Mouse (Mus musculus): ENCODE data around the gene Cdkal1.

The Cdkal1 gene

DNA sequence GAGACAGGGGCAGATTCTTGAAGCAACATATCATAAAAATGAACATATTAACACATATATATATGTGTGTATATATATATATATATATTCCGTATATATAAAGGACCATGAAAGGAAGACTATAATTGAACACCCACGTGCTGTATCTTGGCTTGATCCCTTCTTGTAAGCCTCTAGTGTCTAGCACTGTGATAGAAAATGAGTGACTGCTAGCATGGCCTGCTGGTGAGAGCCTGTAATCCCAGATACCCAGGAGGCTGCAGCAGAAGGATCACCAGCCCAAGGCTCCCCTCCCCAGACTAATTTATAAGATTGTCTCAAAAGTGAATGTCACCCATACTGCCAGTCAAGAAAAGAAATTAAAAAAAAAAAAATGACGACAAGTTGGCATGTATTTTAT, 158.2 kb downstream of the Cdkal1 start:
- no peak for DNase-seq

DNA sequence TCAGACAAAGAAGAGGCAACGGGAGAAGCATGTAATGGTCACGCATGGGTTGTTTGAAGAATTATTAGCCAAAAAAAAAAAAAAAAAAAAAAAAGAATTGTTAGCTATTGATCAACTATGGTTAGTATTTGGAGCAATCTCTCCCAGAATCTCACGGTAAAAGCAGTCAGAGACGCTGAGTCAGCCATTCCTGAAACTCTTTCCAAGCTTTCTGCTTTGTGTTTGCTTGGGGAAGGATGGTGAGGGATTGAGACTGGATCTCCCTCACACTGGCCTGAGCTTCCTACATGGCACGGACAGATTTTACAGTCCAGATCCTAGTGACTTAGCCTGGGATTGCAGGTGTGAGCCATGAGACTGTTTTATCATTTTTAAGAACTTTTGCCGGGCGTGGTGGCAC, 164.7 kb downstream of the Cdkal1 start:
- no peak for DNase-seq

DNA sequence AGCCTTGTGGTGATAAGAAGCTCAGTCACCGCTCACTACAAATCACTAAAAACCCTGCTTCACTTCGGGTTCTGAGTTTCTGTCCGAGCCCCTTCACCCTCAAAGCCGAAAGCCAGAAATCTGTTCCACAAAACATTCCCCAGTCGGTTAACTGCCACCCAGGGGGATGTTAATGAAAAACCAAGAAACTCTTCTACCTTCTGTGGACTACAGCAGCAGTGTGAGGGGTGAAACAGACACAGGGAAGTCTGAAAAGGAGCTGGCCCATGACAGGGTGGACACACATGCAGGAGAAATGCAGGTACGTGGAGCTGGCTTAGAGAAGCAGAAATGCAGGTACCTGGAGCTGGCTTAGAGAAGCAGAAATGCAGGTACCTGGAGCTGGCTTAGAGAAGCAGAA, 166.6 kb downstream of the Cdkal1 start:
- no peak for DNase-seq

DNA sequence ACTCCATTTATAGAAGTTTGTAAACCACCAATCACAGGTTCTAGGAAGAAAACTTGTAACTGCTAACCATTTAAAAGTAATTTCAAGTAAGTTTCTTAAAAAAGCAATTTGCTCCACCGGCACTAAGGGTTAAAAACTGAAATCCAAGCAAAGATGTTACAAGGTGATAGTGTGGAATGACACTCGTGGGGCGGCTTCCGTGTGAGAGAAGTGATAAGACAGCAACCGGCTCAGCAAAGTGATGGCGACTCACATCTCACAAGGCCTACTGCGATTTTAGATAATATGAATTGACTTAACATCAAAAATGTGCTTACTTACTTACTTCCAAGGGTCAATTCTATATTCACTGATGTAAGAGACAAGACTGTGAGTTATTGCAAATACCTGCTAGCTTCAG, 167.6 kb downstream of the Cdkal1 start:
- no peak for DNase-seq

DNA sequence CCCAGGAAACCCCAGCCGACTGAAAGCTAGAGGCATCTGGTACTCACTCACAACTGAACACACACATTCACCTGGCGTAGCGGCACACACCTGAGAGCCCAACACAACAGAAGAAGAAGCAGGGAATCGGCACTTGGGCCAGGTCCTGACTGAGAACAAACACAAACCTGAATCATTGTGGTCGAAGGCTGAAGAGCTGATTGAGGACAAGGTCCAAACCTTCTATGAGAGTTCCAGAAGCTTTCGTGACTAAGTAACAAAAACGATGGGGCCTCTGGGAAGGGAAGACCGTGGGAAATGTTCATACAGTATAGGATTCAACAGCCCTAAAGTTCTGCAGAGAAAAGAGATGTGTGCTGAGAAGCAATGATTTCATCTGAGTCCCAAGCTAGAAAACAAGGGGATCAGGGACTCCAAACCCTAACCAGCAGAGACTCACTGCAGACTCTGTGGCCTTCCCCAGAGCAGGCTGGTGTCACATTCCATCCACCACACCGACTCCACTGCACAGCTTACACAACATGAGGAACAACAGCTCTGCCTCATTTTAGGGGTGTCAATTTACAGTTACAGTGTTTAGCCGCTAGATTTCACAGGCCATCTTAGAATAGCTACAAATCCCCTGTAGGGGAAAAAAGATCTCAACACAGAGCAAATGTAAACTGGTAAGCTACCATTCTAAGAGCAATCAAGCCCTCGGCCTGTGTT, 175.8 kb downstream of the Cdkal1 start:
- DNase-seq: no peak

DNA sequence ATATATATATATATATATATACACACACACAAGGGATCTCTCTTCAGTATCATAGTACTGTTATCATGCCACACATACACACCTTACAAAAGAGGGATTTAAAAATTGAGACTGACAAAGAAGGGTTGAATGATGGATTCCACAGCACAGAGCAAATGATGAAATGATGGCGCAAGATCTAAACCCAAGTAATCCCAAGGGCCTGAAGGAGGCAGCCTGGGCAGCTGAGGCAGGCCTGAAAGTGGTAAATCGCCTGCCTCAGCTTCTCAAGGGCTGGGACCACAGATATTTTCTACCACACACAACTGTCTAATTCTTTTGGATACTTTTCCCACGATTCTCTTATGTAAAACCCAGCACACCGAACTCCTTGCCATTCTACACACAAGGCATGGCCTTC, 177.9 kb downstream of the Cdkal1 start:
- DNase-seq: no peak

DNA sequence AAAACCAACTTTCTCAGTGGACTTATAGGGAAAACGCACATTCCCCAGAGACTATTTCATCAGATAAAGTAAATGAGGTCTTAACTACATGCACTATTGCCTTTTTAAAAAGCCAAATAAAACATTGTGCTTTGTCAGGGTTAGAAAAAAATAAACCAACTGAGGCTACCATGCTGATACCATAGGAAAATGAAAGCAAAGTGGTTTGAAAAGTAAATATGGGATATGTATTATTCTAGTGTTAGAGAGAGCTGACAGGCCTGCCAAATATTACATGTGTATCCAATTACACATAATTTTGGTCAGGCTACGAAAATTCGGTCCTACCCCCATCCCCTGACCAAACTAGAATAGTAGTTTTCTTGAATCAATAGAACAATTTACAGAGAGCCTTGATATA, 184.8 kb downstream of the Cdkal1 start:
- no peak for DNase-seq

DNA sequence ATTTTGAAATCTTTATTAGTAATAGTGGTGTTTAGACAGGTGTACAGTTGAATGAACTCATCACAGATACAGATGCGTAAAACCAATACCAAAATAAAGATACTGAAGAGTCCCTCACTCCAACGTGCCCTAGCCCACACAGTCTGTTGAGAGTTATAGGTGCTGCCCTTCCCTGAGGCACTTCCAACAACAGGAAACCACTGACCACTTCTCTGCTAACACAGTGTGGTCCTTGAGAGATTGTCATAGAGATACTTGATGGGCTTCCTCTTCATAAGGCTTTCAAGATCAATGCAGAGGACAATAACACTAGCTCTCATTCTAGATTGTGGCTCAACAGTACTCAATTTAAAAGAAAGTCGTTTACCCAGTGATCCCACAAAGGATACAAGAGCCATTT, 191.6 kb downstream of the Cdkal1 start:
- no peak for DNase-seq

DNA sequence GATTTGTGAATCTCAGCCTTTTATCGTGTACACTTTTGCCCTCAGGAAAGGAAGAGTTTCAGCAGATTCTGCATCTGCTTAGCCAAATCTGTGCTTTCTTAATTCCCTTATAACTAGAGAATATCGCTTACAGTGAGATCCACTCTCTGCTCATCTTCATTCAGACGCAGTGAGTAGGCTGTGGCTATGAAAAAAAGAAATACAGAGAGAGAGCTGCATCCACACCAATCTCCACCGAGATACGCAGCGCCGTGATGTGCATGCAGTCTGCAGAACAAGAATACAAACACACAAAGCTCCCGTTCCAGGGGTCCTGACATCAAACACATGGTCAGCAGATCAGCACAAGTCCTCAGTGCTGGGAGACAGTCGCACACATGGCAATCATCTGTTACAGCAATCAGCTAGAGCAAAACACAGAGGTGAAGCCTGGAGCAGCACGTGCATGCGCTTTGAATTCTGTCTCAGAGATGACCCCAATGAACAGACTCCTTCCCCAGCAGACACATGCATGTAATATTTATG, 199.6 kb downstream of the Cdkal1 start:
- DNase-seq: peak; percentile 52

DNA sequence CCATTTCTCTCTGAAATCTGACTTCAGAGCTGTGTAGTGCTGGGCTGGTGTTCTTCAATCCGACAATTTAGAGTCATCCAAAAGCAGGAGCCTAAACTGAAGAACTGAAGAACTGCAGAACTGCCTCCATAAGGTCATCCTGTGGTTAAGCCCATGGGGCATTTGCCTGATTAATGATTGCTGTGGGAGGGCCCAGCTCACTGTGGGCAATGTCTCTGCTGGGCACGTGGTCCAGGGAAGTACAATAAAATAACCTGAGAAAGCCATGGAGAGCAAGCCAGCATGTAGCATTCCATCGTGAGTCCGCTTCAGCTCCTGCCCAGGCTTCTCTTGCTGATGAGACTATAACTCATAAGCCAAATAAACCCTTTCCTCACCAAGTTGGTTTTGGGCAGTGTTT, 202.1 kb downstream of the Cdkal1 start:
- DNase-seq: no peak

DNA sequence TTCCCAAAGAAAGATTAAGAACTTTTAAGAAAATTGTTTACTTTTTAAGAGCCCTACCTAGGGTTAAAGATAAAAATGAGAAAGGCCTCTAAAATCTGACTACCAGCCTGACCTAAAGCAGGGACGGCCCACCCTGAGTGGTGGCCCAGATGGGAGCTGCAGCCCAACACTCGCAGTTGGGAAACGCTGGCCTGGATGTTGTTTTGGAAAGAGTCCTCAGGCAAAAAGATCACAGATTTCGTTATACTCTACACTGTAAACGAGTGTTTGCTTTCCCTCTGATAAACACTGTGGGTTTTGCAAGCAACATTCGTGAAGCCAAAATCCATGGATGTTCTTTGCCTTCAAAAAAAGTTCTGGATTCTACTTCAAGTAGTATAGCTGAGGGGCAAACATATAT, 202.7 kb downstream of the Cdkal1 start:
- no peak for DNase-seq

DNA sequence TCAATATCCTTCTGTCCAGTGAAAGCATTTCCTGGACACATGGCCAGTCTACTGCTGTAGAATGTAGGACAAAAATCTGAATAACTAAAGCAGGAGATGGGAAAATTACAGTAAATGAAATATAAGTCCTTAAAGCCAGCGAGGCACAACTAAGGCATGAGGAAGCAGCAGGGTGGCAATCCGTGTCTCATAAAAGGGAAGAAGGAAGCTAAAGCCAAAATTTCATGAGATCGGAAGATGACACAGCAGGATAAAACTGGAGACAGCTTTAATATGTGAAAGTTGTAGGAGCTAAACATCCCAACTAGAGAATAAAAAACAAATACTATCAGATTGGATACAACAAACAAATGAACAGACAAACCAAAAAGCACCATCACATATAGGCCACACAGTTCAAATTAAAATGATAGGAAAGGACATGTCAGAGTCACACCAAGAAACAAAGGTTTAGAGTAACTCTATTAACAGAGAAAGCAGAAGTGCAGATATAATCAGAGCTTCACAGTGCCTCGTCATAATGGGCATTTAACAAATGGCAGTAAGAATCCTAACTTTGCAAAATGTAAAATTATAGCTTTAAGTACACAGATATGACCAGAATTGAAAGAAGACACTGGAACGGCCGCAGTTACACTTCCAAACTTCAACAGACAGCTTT, 204.8 kb downstream of the Cdkal1 start:
- no peak for DNase-seq

DNA sequence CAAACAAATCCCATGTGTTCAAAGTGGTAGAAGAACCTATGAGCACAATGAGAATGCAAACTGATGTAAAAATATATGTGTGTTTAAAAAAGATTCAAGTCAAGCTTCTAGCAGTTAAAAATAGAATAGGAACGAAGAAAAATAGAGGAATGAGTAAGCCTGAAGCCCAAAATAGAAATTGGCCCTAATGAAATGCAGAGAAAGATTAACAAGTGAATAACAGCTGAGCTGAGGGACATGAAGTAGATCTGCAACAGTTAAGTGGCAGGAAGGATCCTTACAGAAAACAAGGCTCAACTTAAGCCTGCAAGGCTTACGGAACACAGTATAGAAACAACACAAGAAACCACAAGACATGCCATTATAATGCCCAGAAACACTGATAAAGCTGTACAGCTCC, 205.9 kb downstream of the Cdkal1 start:
- no peak for DNase-seq

DNA sequence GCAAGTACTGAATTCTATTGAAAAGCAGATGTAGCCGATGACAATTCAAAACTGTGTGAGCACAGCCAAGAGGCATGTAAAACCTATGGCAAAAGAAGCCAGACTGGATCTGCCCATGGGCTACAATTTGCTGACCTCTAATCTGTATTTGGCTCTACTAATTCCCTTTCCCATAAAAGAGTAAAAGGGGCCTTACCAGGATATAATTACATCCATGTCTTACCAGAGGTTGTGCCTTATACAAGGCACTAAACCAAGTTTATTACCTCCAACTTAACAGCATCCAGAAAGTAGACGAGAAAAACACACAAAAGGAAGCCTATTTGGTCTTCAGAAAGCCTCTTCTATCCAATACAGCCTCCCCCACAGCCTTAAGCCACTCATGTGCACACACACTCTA, 213.2 kb downstream of the Cdkal1 start:
- no peak for DNase-seq

DNA sequence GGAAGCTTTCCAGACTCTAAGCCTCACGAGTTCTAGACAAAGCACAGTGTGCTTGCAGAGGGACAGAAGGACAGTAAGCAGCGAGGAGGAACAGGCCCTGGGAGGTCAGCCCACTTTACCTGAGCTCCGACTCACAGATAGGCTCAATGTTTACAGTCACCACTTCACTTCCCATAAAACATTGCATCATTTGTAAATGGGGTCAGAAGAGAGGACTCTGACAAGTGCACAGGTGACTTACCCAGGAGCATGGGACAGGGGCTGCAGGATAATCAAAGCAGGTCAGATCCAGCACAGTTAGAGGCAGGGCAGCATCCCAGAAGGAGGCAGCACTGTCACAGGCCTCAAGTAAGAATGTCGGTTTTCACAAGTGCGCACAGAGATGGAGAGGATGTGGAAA, 214.3 kb downstream of the Cdkal1 start:
- no peak for DNase-seq

DNA sequence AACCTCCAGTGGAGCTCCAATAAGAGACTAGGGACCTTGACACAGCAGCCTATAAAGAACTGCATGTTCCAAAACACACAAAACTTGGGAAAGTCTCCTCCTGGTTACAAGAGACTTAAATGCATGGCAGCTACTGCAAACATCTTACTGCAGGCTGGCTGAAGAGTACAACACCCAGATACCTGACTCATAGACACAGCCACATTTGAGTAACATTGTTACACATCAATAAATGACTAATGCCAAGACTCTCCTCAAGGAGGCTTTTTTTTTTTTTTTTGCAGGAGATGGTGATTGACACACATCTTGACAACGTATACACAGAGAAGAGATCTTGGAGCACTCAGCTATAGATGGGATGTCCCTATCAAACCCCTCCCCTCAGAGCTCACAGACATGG, 215.3 kb downstream of the Cdkal1 start:
- no peak for DNase-seq

DNA sequence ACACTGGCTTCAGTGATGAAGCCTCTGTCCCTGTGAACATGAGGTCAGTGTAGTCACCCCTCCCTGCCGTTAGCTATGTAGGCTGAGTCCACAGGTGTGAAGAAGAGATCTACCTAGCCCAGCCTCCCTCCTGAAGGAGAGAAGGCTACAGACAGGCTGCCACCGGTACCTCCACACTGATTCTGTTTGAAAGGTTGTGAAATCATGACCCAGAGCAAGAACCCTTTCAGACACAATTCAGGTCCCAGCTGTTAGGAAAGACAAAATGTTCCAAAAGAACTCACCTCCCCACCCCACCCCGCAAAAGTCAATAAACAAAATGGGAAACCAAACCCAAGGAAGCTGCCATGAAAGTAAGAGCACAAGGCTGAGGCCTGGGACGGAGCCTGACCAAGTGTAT, 217.2 kb downstream of the Cdkal1 start:
- DNase-seq: no peak

DNA sequence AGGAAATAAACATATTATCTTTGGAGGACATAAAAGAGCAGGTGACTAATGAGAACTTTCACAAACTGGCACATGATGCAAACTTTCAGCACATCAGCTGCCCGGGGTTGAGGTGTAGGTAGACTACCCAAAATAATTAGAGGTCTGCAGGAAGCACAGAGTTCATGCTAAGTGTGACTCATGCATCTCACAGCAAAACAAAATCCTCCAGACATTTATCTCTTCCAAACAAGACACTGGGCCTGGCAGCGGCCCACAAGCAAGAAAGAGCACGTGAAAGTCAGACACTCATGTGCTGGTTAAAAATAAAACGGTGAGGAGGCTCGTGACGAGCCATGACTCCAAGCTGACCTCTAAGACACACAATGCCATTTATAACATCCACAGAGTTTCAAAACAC, 217.7 kb downstream of the Cdkal1 start:
- DNase-seq: no peak

DNA sequence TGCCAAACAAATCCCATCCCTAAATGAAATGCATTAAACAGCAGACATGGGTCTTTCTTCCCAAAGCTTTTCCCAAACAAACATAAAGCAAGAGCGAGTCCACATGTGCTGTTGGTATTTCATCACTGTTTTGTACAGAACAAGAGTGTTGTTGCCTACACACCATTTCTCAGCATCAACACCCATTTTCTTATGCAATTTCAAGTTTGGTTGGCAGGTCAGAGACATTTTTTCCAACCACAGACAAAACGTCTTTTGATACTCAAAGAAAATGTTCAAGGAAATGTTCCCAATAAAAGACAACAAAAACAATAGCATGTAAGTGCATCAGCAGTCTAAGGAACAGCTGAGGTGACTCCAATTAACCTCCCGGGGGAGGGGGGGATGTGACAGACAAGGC, 219.9 kb downstream of the Cdkal1 start:
- DNase-seq: no peak

DNA sequence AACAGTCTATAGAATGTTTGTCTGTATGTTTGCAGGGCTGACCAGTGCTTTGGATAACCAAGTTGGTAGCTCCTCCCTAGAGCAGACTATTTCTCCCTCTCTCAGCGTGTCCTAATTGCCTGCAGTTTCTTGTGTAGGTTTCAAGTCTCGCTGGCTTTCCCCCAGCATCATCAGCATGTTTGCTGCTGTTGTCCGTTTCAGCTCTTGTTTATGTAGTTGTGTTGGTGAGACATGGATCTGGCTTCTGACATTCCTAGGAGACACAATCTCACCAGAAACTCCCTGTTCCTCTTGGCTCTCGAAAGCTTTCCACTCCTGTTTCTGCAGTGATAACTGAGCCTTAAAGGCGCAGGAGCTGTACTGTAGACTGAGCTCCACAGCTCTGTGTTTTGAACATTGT, 224.1 kb downstream of the Cdkal1 start:
- no peak for DNase-seq

DNA sequence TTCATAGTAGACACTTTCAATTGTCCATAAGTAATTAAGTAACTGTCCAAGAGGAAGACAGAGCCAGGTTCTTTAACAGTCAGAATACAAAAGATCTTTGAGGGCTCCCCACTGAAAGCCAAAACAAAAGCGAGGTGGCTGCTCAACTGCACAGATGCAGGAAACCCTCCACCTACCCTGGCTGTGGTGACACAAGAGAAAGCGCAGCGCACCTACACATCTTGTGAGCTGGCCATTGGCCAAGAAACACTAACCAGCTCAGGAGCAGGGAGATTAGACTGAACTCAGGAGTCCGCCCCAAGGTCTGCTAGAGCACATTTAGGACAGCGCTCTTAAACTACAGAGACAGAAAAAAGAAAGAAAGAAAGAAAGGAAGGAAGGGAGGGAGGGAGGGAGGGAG, 226.9 kb downstream of the Cdkal1 start:
- DNase-seq: no peak

DNA sequence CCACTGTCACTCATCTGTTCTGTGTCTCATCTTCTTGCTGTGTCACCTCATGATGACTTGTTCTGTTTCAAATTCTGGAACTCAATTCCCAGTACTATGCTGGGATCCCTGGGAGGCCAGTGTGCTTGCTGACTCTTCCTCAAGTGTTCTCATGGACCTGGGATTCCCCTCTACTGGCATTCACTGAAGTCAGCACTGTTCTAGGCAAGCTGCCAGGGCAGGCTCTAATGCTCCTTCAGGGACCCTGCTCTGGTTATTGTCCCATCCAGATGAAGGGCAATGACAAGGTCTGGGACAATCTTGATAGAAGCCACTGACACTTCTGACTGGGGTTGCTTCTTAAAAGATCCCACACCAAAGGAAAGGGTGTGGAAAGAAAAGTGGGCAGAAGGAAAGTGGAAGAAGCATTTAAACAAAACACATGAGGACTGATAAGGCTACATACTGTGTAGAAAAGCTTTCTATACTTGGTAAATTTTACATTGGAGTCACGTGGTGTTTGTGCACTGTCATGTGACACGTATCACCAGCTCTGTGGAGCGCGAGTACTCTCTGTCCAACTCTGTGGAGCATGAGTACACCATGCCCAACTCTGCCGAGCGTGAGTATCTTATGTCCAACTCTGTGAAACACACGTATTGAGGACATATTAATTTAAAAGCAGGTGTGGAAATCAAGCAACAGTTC, 227.9 kb downstream of the Cdkal1 start:
- no peak for DNase-seq

DNA sequence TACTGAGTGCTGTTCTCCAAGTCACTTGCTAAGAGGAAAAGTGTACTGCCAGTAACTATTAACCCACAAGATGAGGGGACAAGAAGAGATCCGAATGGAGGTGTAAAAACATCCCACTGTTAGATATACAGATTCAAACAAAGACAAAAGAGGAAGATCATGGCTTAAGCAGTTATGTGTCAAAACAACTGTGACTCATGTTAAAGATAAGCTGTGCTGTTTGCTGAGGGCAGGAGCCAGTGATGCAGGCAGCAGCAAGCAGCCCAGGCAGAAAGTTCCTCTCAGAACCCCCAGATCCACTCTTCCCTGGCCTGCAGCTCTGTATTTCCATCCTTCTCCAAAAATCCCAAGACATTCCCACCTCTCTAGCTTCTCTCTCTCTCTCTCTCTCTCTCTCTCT, 230.5 kb downstream of the Cdkal1 start:
- DNase-seq: no peak

DNA sequence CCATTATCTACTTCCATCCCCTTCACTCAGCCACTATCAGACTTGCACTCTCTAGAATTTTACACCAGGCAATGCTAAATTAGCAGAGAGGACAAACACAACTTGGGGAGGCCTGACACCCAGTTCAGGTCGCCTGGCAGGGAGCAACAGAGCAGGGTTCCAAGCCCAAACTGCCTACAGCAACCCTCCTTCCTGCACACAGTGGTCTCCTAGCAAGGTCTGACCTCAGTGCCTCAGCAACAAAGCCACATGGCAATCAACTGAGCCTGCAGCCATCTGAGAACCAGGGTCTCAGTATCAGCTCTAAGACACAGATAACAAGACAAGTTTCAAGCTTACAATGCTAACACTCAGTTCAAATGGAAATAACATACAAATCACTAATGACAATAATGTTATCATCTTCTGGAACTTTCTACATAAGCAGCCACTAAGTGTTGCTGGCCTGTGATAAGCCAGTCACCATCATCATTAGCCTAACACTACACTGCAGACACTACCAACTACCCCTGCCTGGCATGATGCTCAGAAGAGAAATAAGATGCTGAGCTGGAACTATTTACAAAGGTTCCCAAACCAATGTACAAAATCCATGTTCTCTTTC, 231.7 kb downstream of the Cdkal1 start:
- DNase-seq: no peak

All from embryo, embryonic 11 days (tissue).